Mouse (Mus musculus) heart, embryonic 14.5 days (tissue): ENCODE measurements around the gene Fktn. TPM values are rescaled to one million over a fixed set of nuclear protein-coding genes. Genes with fewer than 3 reads are reported as not detected.

Source experiments
- ATAC-seq: fragments of 200-750 bp; cut with Nextera tagmentation; 2 replicates; pipeline ENCODE4 v1.8.0; 2017; ENCODE audit warnings: low read depth, moderate TSS enrichment; ENCODE audit not compliant: insufficient number of reproducible peaks, insufficient read depth, low FRiP score
- H3K27ac ChIP-seq, 2 experiments: fragments of 200-500 bp in 1 of 2; fragments of 300-500 bp in 1 of 2; sonication (generic) in 1 of 2; replicated peaks in 1 of 2; 2 replicates each; pipeline ENCODE4 v1.5.1; 2012 to 2014; ENCODE audit warnings: low read depth in 2 of 2, low read length in 2 of 2, control low read depth in 1 of 2, mild to moderate bottlenecking in 1 of 2, mixed read lengths in 1 of 2; ENCODE audit not compliant: control insufficient read depth in 1 of 2, insufficient read depth in 1 of 2
- H3K27me3 ChIP-seq: fragments of 300-500 bp; sonication (generic); 2 replicates; pipeline ENCODE4 v1.6.1; 2014; ENCODE audit warnings: mild to moderate bottlenecking, low read length, control low read depth; ENCODE audit not compliant: control insufficient read depth, insufficient read depth
- H3K36me3 ChIP-seq: fragments of 300-500 bp; sonication (generic); 2 replicates; pipeline ENCODE4 v1.6.1; 2014; ENCODE audit warnings: mild to moderate bottlenecking, control low read depth, low read length, mixed read lengths; ENCODE audit not compliant: control insufficient read depth, insufficient read depth
- H3K4me1 ChIP-seq, 2 experiments: fragments of 200-500 bp in 1 of 2; fragments of 300-500 bp in 1 of 2; sonication (generic) in 1 of 2; 2 replicates each; pipeline ENCODE4 v1.6.1; 2012 to 2014; ENCODE audit warnings: low read length in 2 of 2, control low read depth in 1 of 2, mixed read lengths in 1 of 2; ENCODE audit not compliant: control insufficient read depth in 2 of 2, insufficient read depth in 2 of 2
- H3K4me2 ChIP-seq: fragments of 300-500 bp; sonication (generic); 2 replicates; pipeline ENCODE4 v1.6.1; 2014; ENCODE audit warnings: mild to moderate bottlenecking, low read length
- H3K4me3 ChIP-seq, 2 experiments: fragments of 200-500 bp in 1 of 2; fragments of 300-500 bp in 1 of 2; sonication (generic) in 1 of 2; 2 replicates each; pipeline ENCODE4 v1.5.1; 2012 to 2014; ENCODE audit warnings: low read length in 2 of 2, mild to moderate bottlenecking in 2 of 2, control low read depth in 1 of 2, low read depth in 1 of 2, moderate library complexity in 1 of 2; ENCODE audit not compliant: control insufficient read depth in 1 of 2, insufficient read depth in 1 of 2
- H3K9ac ChIP-seq: fragments of 300-500 bp; sonication (generic); 2 replicates; pipeline ENCODE4 v1.6.1; 2014; ENCODE audit warnings: mild to moderate bottlenecking, low read length
- H3K9me3 ChIP-seq: fragments of 300-500 bp; sonication (generic); 2 replicates; pipeline ENCODE4 v1.6.1; 2016; ENCODE audit warnings: low read length, control low read depth; ENCODE audit not compliant: control insufficient read depth
- WGBS: fragments of 180-500 bp; shearing (Covaris S2); extraction: QIAGEN DNeasy Blood & Tissue Kit; methylation state at CpG from one replicate; pipeline ENCODE4 v1.1.7; 2014; 5-methylcytosine and 5-hydroxymethylcytosine counted together
- polyA plus RNA-seq: library from polyadenylated mRNA; unstranded; fragments of >200 nt; fragmentation: Nextera tagmentation; extraction: Ambion mirVana; gene quantifications from 2 replicates; pipeline ENCODE4 v1.2.1, GENCODE M21; 2014

The Fktn gene
- polyA plus RNA-seq, 1 experiment from 2014 or later = 16.9 TPM

- 37% methylated on average over 6 of the region's 6 CpGs for WGBS
Observed at GRCm38 (mm10) chr4:53738956-53739616, 25.3 kb downstream of the Fktn start.

GRCm38 (mm10) chr4:53749831-53750230 is 36.0 kb downstream of the Fktn start:
- Histone ChIP-seq H3K9ac (no peak overlapping the region), H3K4me1 (no peaks in the 10 kb centered on the region), H3K4me3 (no peak overlapping the region), H3K4me2 (no peak overlapping the region), H3K27me3 (no peaks in the 10 kb centered on the region), H3K27ac (no peak overlapping the region), H3K9me3 (no peaks in the 10 kb centered on the region), H3K36me3 (peaks cover 49% of the 10 kb centered on the region)
- ATAC-seq = no peak

More at GRCm38 (mm10) chr4:53738956-53739616, 25.3 kb downstream of the Fktn start:
- Histone ChIP-seq H3K4me1 (no peaks in the 10 kb centered on the region), H3K4me2 (no peak overlapping the region), H3K27ac (no peak overlapping the region), H3K36me3 (peaks cover 74% of the 10 kb centered on the region), H3K27me3 (no peaks in the 10 kb centered on the region), H3K9ac (no peak overlapping the region), H3K9me3 (no peaks in the 10 kb centered on the region), H3K4me3 (no peak overlapping the region)
- ATAC-seq = no peak

GRCm38 (mm10) chr4:53750391-53751120 is 36.8 kb downstream of the Fktn start:
- Histone ChIP-seq H3K4me1 (no peaks in the 10 kb centered on the region), H3K4me3 (no peak overlapping the region), H3K9me3 (no peaks in the 10 kb centered on the region), H3K4me2 (no peak overlapping the region), H3K36me3 (peaks cover 42% of the 10 kb centered on the region), H3K27ac (no peak overlapping the region), H3K27me3 (no peaks in the 10 kb centered on the region), H3K9ac (no peak overlapping the region)
- WGBS = 76% methylated on average over 16 of the region's 16 CpGs
- ATAC-seq = no peak

- Histone ChIP-seq H3K4me3 (no peak overlapping the region), H3K4me2 (no peak overlapping the region), H3K27me3 (no peaks in the 10 kb centered on the region), H3K9ac (no peak overlapping the region), H3K9me3 (no peaks in the 10 kb centered on the region), H3K4me1 (no peaks in the 10 kb centered on the region), H3K27ac (no peak overlapping the region), H3K36me3 (peaks cover 31% of the 10 kb centered on the region)
- no peak for ATAC-seq
Observed at GRCm38 (mm10) chr4:53757030-53757429, 43.2 kb downstream of the Fktn start.

GRCm38 (mm10) chr4:53758764-53759163 is 45.0 kb downstream of the Fktn start:
- H3K27ac ChIP-seq = no peak overlapping the region
- no peak overlapping the region for H3K9ac ChIP-seq
- no peaks in the 10 kb centered on the region for H3K4me1 ChIP-seq
- WGBS = 89% methylated on average over 4 of the region's 4 CpGs
- ATAC-seq = no peak
- no peak overlapping the region for H3K4me3 ChIP-seq
- H3K9me3 ChIP-seq = no peaks in the 10 kb centered on the region
- H3K36me3 ChIP-seq = peaks cover 41% of the 10 kb centered on the region
- no peak overlapping the region for H3K4me2 ChIP-seq
- no peaks in the 10 kb centered on the region for H3K27me3 ChIP-seq

- no peaks in the 10 kb centered on the region for H3K27me3 ChIP-seq
- H3K9ac ChIP-seq = no peak overlapping the region
- H3K4me2 ChIP-seq = no peak overlapping the region
- peaks cover 42% of the 10 kb centered on the region for H3K36me3 ChIP-seq
- ATAC-seq = no peak
- no peak overlapping the region for H3K27ac ChIP-seq
- no peaks in the 10 kb centered on the region for H3K4me1 ChIP-seq
- 98% methylated on average over 3 of the region's 3 CpGs for WGBS
- H3K4me3 ChIP-seq = no peak overlapping the region
- no peaks in the 10 kb centered on the region for H3K9me3 ChIP-seq
Observed at GRCm38 (mm10) chr4:53759678-53760077, 45.9 kb downstream of the Fktn start.

GRCm38 (mm10) chr4:53762501-53762900 is 48.7 kb downstream of the Fktn start:
- 53% methylated on average over 3 of the region's 3 CpGs for WGBS
- Histone ChIP-seq H3K4me2 (no peak overlapping the region), H3K4me3 (no peak overlapping the region), H3K27me3 (no peaks in the 10 kb centered on the region), H3K27ac (no peak overlapping the region), H3K9ac (no peak overlapping the region), H3K4me1 (no peaks in the 10 kb centered on the region), H3K36me3 (peaks cover 42% of the 10 kb centered on the region), H3K9me3 (no peaks in the 10 kb centered on the region)
- no peak for ATAC-seq
